Mouse (Mus musculus) heart, embryonic 16.5 days (tissue): Measurements from ENCODE around the gene Eno3. TPM values are rescaled to one million over a fixed set of nuclear protein-coding genes. Genes with fewer than 3 reads are reported as not detected.

ENCODE experiments used
- ATAC-seq: fragments of 200-750 bp; cut with Nextera tagmentation; replicated peaks from 2 replicates; pipeline ENCODE4 v1.8.0; 2017; ENCODE audit warnings: moderate number of reproducible peaks; ENCODE audit not compliant: insufficient read depth, low FRiP score; ENCODE audit errors: extremely low read depth
- H3K27ac ChIP-seq: fragments of 300-500 bp; sonication (generic); 2 replicates; pipeline ENCODE4 v1.5.1; 2014; ENCODE audit warnings: mild to moderate bottlenecking, low read length, control low read depth, moderate library complexity
- H3K27me3 ChIP-seq: fragments of 300-500 bp; sonication (generic); 2 replicates; pipeline ENCODE4 v1.6.1; 2014; ENCODE audit warnings: low read length, mixed read lengths; ENCODE audit not compliant: control insufficient read depth, insufficient read depth
- H3K36me3 ChIP-seq: fragments of 300-500 bp; sonication (generic); 2 replicates; pipeline ENCODE4 v1.6.1; 2014; ENCODE audit not compliant: control insufficient read depth, insufficient read depth
- H3K4me1 ChIP-seq: fragments of 300-500 bp; sonication (generic); 2 replicates; pipeline ENCODE4 v1.6.1; 2014; ENCODE audit warnings: low read length, mixed read lengths; ENCODE audit not compliant: control insufficient read depth, insufficient read depth
- H3K4me2 ChIP-seq: fragments of 300-500 bp; sonication (generic); 2 replicates; pipeline ENCODE4 v1.6.1; 2014; ENCODE audit warnings: low read depth, mild to moderate bottlenecking, control low read depth, low read length
- H3K4me3 ChIP-seq: fragments of 300-500 bp; sonication (generic); 2 replicates; pipeline ENCODE4 v1.5.1; 2014; ENCODE audit warnings: mild to moderate bottlenecking, control low read depth, low read length
- H3K9ac ChIP-seq: fragments of 300-500 bp; sonication (generic); 2 replicates; pipeline ENCODE4 v1.6.1; 2014; ENCODE audit warnings: low read length, control low read depth
- H3K9me3 ChIP-seq: fragments of 300-500 bp; sonication (generic); replicated peaks from 2 replicates; pipeline ENCODE4 v1.6.1; 2016; ENCODE audit warnings: low read length; ENCODE audit not compliant: control insufficient read depth
- WGBS: fragments of 180-500 bp; shearing (Covaris S2); extraction: QIAGEN DNeasy Blood & Tissue Kit; methylation state at CpG from one replicate; pipeline ENCODE4 v1.1.7; 2014; 5-methylcytosine and 5-hydroxymethylcytosine counted together
- polyA plus RNA-seq: library from polyadenylated mRNA; unstranded; fragments of >200 nt; fragmentation: Nextera tagmentation; extraction: Ambion mirVana; gene quantifications from 2 replicates; pipeline ENCODE4 v1.2.1, GENCODE M21; 2015

Eno3 gene
- polyA plus RNA-seq, 1 experiment from 2014 or later, result 578 TPM

GRCm38 (mm10) chr11:70658521-70658920, 1.5 kb downstream of the Eno3 start:
- H3K9me3 ChIP-seq, result no peaks in the 10 kb centered on the region
- peak overlapping the region; percentile 74 for H3K4me3 ChIP-seq
- 69% methylated on average over 5 of the region's 5 CpGs for WGBS
- H3K9ac ChIP-seq, result peak overlapping the region; percentile 78
- H3K27me3 ChIP-seq, result no peaks in the 10 kb centered on the region
- peak overlapping the region; percentile 92 for H3K4me2 ChIP-seq
- no peak for ATAC-seq
- H3K36me3 ChIP-seq, result peaks cover 18% of the 10 kb centered on the region
- peaks cover 24% of the 10 kb centered on the region for H3K4me1 ChIP-seq
- peak overlapping the region; percentile 96; the same call in 1 of the 2 replicates for H3K27ac ChIP-seq

- Histone ChIP-seq H3K4me3 (peak overlapping the region; percentile 74), H3K27ac (peak overlapping the region; percentile 96; the same call in 1 of the 2 replicates), H3K9me3 (no peaks in the 10 kb centered on the region), H3K4me1 (peaks cover 24% of the 10 kb centered on the region), H3K36me3 (peaks cover 22% of the 10 kb centered on the region), H3K27me3 (no peaks in the 10 kb centered on the region), H3K4me2 (peak overlapping the region; percentile 92), H3K9ac (peak overlapping the region; percentile 78)
- ATAC-seq, result no peak
- WGBS, result 62% methylated on average over 8 of the region's 8 CpGs
Measured at GRCm38 (mm10) chr11:70658942-70659341, 1.9 kb downstream of the Eno3 start.

GRCm38 (mm10) chr11:70660571-70660970, 3.6 kb downstream of the Eno3 start:
- Histone ChIP-seq H3K4me2 (no peak overlapping the region), H3K36me3 (peaks cover 34% of the 10 kb centered on the region), H3K27ac (no peak overlapping the region), H3K27me3 (no peaks in the 10 kb centered on the region), H3K4me1 (peaks cover 24% of the 10 kb centered on the region), H3K9me3 (no peaks in the 10 kb centered on the region), H3K9ac (no peak overlapping the region), H3K4me3 (no peak overlapping the region)
- no peak for ATAC-seq
- 87% methylated on average over 8 of the region's 8 CpGs for WGBS

DNA sequence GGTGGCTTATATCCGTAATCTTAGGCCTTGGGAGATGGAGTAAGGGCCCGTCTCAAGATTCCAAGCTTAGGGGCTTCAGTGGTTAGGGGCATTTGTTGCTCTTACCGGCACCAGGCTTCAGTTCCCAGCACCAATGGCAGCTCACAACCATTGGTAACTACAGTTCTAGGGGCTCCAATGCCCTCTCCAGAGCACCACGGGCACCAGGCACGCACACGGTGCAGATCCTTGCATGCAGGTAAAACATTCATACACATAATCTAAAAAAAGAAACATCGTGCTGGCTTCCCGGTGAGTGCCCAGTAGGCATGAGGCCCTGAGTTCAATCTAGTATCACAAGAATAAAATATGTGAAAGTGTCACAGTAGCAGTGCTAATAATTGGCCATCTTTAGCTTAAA, 6.1 kb downstream of the Eno3 start:
- peaks cover 42% of the 10 kb centered on the region for H3K36me3 ChIP-seq
- peaks cover 30% of the 10 kb centered on the region for H3K4me1 ChIP-seq
- H3K27ac ChIP-seq, result peak overlapping the region; percentile 33
- no peak overlapping the region for H3K4me2 ChIP-seq
- H3K27me3 ChIP-seq, result no peaks in the 10 kb centered on the region
- WGBS, result 68% methylated on average over 8 of the region's 8 CpGs
- ATAC-seq, result no peak
- no peak overlapping the region for H3K9ac ChIP-seq
- no peak overlapping the region for H3K4me3 ChIP-seq
- no peaks in the 10 kb centered on the region for H3K9me3 ChIP-seq

- no peak for ATAC-seq
- Histone ChIP-seq H3K4me1 (peaks cover 24% of the 10 kb centered on the region), H3K27me3 (no peaks in the 10 kb centered on the region), H3K27ac (peak overlapping the region; percentile 30), H3K9me3 (no peaks in the 10 kb centered on the region), H3K4me2 (no peak overlapping the region), H3K9ac (no peak overlapping the region), H3K36me3 (peaks cover 42% of the 10 kb centered on the region), H3K4me3 (no peak overlapping the region)
- WGBS, result 82% methylated on average over 6 of the region's 6 CpGs
Measured at GRCm38 (mm10) chr11:70663957-70664356, 7.0 kb downstream of the Eno3 start.

DNA sequence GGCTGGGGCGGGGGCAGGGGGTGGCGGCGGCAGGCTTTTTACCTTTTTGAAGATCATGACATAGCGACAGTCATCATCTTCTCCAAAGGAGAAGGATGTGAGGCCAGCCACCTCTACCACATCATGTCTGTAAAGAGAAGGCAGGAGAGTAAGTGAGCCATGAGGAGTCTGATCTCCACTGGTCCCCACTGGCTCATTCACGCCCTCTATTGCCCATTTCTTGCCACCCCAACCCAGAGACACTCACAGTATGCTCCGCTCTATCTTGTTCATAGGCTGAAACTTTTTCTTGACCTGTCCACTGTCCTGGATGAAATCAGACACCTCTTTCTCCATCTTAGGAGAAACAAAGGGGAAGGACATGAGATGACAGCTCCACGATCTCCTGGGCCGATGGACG, 7.7 kb downstream of the Eno3 start:
- no peak overlapping the region for H3K4me3 ChIP-seq
- ATAC-seq, result no peak
- no peak overlapping the region for H3K9ac ChIP-seq
- H3K36me3 ChIP-seq, result peaks cover 39% of the 10 kb centered on the region
- no peaks in the 10 kb centered on the region for H3K9me3 ChIP-seq
- no peak overlapping the region for H3K4me2 ChIP-seq
- H3K27ac ChIP-seq, result no peak overlapping the region
- peaks cover 18% of the 10 kb centered on the region for H3K4me1 ChIP-seq
- WGBS, result 91% methylated on average over 9 of the region's 9 CpGs
- no peaks in the 10 kb centered on the region for H3K27me3 ChIP-seq

- no peak for ATAC-seq
- H3K9me3 ChIP-seq, result no peaks in the 10 kb centered on the region
- no peak overlapping the region for H3K9ac ChIP-seq
- no peak overlapping the region for H3K4me3 ChIP-seq
- H3K4me1 ChIP-seq, result peaks cover 18% of the 10 kb centered on the region
- no peak overlapping the region for H3K4me2 ChIP-seq
- peaks cover 36% of the 10 kb centered on the region for H3K36me3 ChIP-seq
- 96% methylated on average over 8 of the region's 8 CpGs for WGBS
- no peak overlapping the region for H3K27ac ChIP-seq
- no peaks in the 10 kb centered on the region for H3K27me3 ChIP-seq
Measured at GRCm38 (mm10) chr11:70666687-70667086, 9.7 kb downstream of the Eno3 start.

DNA sequence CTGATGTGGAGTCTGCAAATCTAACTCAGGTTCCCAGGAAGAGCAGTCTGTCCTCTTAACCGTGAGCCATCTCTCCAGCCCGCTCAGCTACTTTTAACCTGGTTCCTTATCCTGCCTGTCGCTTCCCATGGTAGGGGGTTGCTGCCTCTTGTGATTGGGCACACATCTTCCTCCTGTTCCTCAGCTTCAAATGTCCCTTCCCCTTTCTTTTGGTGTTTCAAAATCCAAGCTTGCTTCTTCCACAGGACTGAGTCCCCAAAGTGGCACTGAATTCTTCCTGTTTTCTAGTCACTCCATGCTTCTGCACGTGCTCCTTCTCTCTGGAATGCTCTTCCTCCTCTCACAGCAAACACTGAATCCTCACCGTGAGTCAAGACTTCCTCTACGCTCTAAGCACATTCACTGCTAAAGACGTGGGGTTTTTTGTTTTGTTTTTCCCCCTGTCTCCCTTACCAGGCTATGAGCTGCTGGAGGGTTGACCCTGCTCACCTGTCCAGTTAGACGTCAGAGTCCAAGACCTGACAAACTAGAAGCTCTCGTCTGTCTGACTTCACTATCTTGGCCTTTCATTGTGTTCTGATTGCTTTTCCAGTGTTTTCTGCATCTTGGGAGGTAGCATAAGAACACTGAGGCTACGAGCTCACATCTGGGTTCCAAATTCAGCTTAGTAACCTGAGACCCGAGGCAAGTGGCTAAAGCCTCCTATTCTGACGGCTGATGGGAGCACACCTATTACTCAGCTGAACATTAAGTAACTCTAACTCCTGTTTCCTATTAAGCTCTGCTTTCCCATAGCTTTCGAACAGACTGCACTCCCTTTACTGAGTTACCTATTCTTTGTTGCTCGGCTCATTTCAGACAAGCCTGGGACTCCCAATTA, 10.5 kb downstream of the Eno3 start:
- no peaks in the 10 kb centered on the region for H3K9me3 ChIP-seq
- peak overlapping the region; percentile 78 for H3K9ac ChIP-seq
- H3K27me3 ChIP-seq, result no peaks in the 10 kb centered on the region
- peaks cover 32% of the 10 kb centered on the region for H3K36me3 ChIP-seq
- no peak for ATAC-seq
- H3K4me3 ChIP-seq, result peak overlapping the region; percentile 68
- H3K4me2 ChIP-seq, result peak overlapping the region; percentile 91
- 63% methylated on average over 14 of the region's 14 CpGs for WGBS
- peaks cover 18% of the 10 kb centered on the region for H3K4me1 ChIP-seq
- peak overlapping the region; percentile 89 for H3K27ac ChIP-seq

GRCm38 (mm10) chr11:70668335-70668770, 11.4 kb downstream of the Eno3 start:
- no peaks in the 10 kb centered on the region for H3K9me3 ChIP-seq
- peaks cover 13% of the 10 kb centered on the region for H3K4me1 ChIP-seq
- peak overlapping the region; percentile 91 for H3K4me2 ChIP-seq
- peak overlapping the region; percentile 89 for H3K27ac ChIP-seq
- ATAC-seq, result peak; percentile 18
- WGBS, result 2% methylated on average over 15 of the region's 15 CpGs
- H3K27me3 ChIP-seq, result no peaks in the 10 kb centered on the region
- H3K4me3 ChIP-seq, result peak overlapping the region; percentile 68
- peaks cover 25% of the 10 kb centered on the region for H3K36me3 ChIP-seq
- peak overlapping the region; percentile 78 for H3K9ac ChIP-seq
